Mouse (Mus musculus) heart, embryonic 15.5 days (tissue): ENCODE data around the gene Atp6ap1. TPM values are rescaled to one million over a fixed set of nuclear protein-coding genes. Genes with fewer than 3 reads are reported as not detected.

Experiments
- ATAC-seq: fragments of 200-750 bp; cut with Nextera tagmentation; replicated peaks from 2 replicates; pipeline ENCODE4 v1.8.0; 2017; ENCODE audit warnings: low read depth, moderate TSS enrichment; ENCODE audit not compliant: insufficient number of reproducible peaks, insufficient read depth, low FRiP score
- H3K27ac ChIP-seq: fragments of 300-500 bp; sonication (generic); 2 replicates; pipeline ENCODE4 v1.5.1; 2015; ENCODE audit warnings: mild to moderate bottlenecking, inconsistent platforms
- H3K27me3 ChIP-seq: fragments of 300-500 bp; sonication (generic); 2 replicates; pipeline ENCODE4 v1.6.1; 2015; ENCODE audit warnings: inconsistent platforms
- H3K36me3 ChIP-seq: fragments of 300-500 bp; sonication (generic); 2 replicates; pipeline ENCODE4 v1.6.1; 2015; ENCODE audit warnings: mild to moderate bottlenecking, inconsistent platforms
- H3K4me1 ChIP-seq: fragments of 300-500 bp; sonication (generic); replicated peaks from 2 replicates; pipeline ENCODE4 v1.6.1; 2015; ENCODE audit warnings: inconsistent platforms
- H3K4me2 ChIP-seq: fragments of 300-500 bp; sonication (generic); 2 replicates; pipeline ENCODE4 v1.6.1; 2015; ENCODE audit warnings: inconsistent platforms, mild to moderate bottlenecking, moderate library complexity
- H3K4me3 ChIP-seq: fragments of 300-500 bp; sonication (generic); 2 replicates; pipeline ENCODE4 v1.5.1; 2015; ENCODE audit warnings: mild to moderate bottlenecking, inconsistent platforms
- H3K9ac ChIP-seq: fragments of 300-500 bp; sonication (generic); 2 replicates; pipeline ENCODE4 v1.6.1; 2015; ENCODE audit warnings: mild to moderate bottlenecking, inconsistent platforms
- H3K9me3 ChIP-seq: fragments of 300-500 bp; sonication (generic); replicated peaks from 2 replicates; pipeline ENCODE4 v1.6.1; 2016; ENCODE audit warnings: inconsistent platforms
- WGBS: fragments of 180-500 bp; shearing (Covaris S2); methylation state at CpG from one replicate; pipeline ENCODE4 v1.1.7; 2015; ENCODE audit warnings: mixed read lengths; 5-methylcytosine and 5-hydroxymethylcytosine counted together
- polyA plus RNA-seq: library from polyadenylated mRNA; unstranded; fragments of >200 nt; fragmentation: Nextera tagmentation; extraction: Ambion mirVana; gene quantifications from 2 replicates; pipeline ENCODE4 v1.2.1, GENCODE M21; 2015

Gene Atp6ap1
- polyA plus RNA-seq, 1 experiment from 2014 or later: 109 TPM

- Histone ChIP-seq H3K4me2 (no peak overlapping the region), H3K27me3 (no peaks in the 10 kb centered on the region), H3K36me3 (peaks cover 3% of the 10 kb centered on the region; the same call in 1 of the 2 replicates), H3K4me3 (no peak overlapping the region), H3K9ac (no peak overlapping the region), H3K4me1 (0 out of 2 replicates have a peak, but pooled peaks cover 5% of the 10 kb centered on the region), H3K9me3 (no peaks in the 10 kb centered on the region), H3K27ac (peak overlapping the region; percentile 37; the same call in 1 of the 2 replicates)
- 29% methylated on average over 10 of the region's 10 CpGs for WGBS
- no peak for ATAC-seq
These were observed 23.2 kb upstream of the Atp6ap1 start for GRCm38 (mm10) chrX:74273422-74274322.

- H3K4me1 ChIP-seq: peaks cover 2% of the 10 kb centered on the region; the same call in 1 of the 2 replicates
- H3K27ac ChIP-seq: no peak overlapping the region
- no peak overlapping the region for H3K4me2 ChIP-seq
- no peak overlapping the region for H3K4me3 ChIP-seq
- H3K27me3 ChIP-seq: no peaks in the 10 kb centered on the region
- H3K9ac ChIP-seq: no peak overlapping the region
- 70% methylated on average over 8 of the region's 8 CpGs for WGBS
- H3K36me3 ChIP-seq: peaks cover 3% of the 10 kb centered on the region; the same call in 1 of the 2 replicates
- ATAC-seq: no peak
- H3K9me3 ChIP-seq: no peaks in the 10 kb centered on the region
These were observed 19.0 kb upstream of the Atp6ap1 start for GRCm38 (mm10) chrX:74277916-74278315.

- Histone ChIP-seq H3K27me3 (no peaks in the 10 kb centered on the region), H3K4me2 (peak overlapping the region; percentile 78), H3K4me3 (peak overlapping the region; percentile 64), H3K36me3 (no peaks in the 10 kb centered on the region), H3K9me3 (no peaks in the 10 kb centered on the region), H3K9ac (peak overlapping the region; percentile 56), H3K4me1 (peaks cover 8% of the 10 kb centered on the region), H3K27ac (peak overlapping the region; percentile 92)
- WGBS: 9% methylated on average over 14 of the region's 14 CpGs
- peak; percentile 15 for ATAC-seq
These were observed 15.7 kb upstream of the Atp6ap1 start for GRCm38 (mm10) chrX:74281041-74281731.

- H3K9me3 ChIP-seq: no peaks in the 10 kb centered on the region
- peak; percentile 90 for ATAC-seq
- peak within 1 kb of the TSS; percentile 67 for H3K9ac ChIP-seq
- no peaks in the 10 kb centered on the region for H3K27me3 ChIP-seq
- H3K4me3 ChIP-seq: peak within 1 kb of the TSS; percentile 64
- H3K4me1 ChIP-seq: peaks cover 8% of the 10 kb centered on the region
- peak within 1 kb of the TSS; percentile 78 for H3K4me2 ChIP-seq
- 12% methylated on average over 16 of the region's 16 CpGs for WGBS
- H3K27ac ChIP-seq: peak within 1 kb of the TSS; percentile 92
- no peaks in the 10 kb centered on the region for H3K36me3 ChIP-seq
These were observed 15.0 kb upstream of the Atp6ap1 start, which contains the start of the genes Taz and Dnase1l1 for GRCm38 (mm10) chrX:74281732-74282394. Gene Taz (plus strand): TSS chrX:74281912. Gene Dnase1l1 (minus strand): TSS chrX:74282337.

DNA sequence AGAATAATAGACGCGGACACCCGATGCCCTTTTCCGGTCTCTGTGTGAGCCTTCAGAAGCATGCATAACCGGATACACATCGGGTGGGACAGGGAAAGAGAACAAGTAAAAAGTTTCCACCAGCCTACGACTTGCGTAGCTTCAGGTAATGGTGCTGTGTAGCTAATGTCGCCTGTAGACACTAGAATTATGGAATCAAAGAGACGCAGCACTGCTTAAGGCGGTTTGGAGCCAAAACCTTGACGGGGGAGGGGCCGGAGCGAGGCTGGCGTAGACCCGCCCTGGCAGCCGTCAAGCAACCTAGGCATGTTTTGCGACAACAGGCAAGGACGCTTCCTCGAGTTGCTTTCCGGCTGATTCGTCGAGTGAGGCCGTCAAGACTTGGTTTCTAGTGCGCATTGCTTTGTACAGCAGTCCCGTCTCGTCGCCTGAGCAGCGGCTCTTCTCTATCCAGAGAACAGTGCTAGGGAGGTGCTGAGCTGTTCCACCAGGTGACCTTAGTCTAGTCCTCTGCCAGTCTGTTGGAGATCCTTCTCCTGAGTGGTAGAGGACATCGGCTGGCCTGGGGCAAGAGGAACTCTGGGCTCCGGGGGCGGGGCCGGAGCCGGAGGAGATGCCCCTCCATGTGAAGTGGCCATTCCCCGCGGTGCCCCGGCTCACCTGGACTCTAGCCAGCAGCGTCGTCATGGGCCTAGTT is 14.4 kb upstream of the Atp6ap1 start:
- 19% methylated on average over 39 of the region's 39 CpGs for WGBS
- peak; percentile 50 for ATAC-seq

DNA sequence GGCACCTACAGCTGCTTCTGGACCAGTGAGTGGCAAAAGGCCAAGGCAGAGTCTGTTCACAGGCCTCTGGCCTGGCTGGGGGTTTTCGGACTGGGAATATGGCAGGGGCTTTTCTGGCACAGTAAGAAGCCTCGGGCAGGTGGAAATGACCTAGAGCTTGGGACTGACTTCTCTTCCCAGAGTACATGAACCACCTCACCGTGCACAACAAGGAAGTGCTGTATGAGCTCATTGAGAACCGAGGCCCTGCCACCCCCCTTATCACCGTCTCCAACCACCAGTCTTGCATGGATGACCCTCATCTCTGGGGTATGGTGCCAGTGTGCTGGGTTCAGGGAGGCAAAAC is 13.8 kb upstream of the Atp6ap1 start:
- Histone ChIP-seq H3K27me3 (no peaks in the 10 kb centered on the region), H3K4me1 (peaks cover 8% of the 10 kb centered on the region), H3K4me2 (peak overlapping the region; percentile 78), H3K4me3 (peak overlapping the region; percentile 64), H3K27ac (peak overlapping the region; percentile 92), H3K9ac (peak overlapping the region; percentile 67), H3K9me3 (no peaks in the 10 kb centered on the region), H3K36me3 (no peaks in the 10 kb centered on the region)
- WGBS: 23% methylated on average over 5 of the region's 5 CpGs
- no peak for ATAC-seq

More for the DNA sequence above, 14.4 kb upstream of the Atp6ap1 start:
- H3K27ac ChIP-seq: peak overlapping the region; percentile 92
- H3K9me3 ChIP-seq: no peaks in the 10 kb centered on the region
- H3K4me2 ChIP-seq: peak overlapping the region; percentile 78
- peaks cover 8% of the 10 kb centered on the region for H3K4me1 ChIP-seq
- H3K36me3 ChIP-seq: no peaks in the 10 kb centered on the region
- H3K9ac ChIP-seq: peak overlapping the region; percentile 67
- no peaks in the 10 kb centered on the region for H3K27me3 ChIP-seq
- peak overlapping the region; percentile 64 for H3K4me3 ChIP-seq

GRCm38 (mm10) chrX:74293431-74293830 is 3.5 kb upstream of the Atp6ap1 start:
- no peaks in the 10 kb centered on the region for H3K4me1 ChIP-seq
- H3K4me2 ChIP-seq: no peak overlapping the region
- H3K4me3 ChIP-seq: no peak overlapping the region
- no peak overlapping the region for H3K9ac ChIP-seq
- H3K27ac ChIP-seq: no peak overlapping the region
- H3K27me3 ChIP-seq: no peaks in the 10 kb centered on the region
- no peak for ATAC-seq
- H3K9me3 ChIP-seq: no peaks in the 10 kb centered on the region
- no peaks in the 10 kb centered on the region for H3K36me3 ChIP-seq
- WGBS: 64% methylated on average over 4 of the region's 4 CpGs

GRCm38 (mm10) chrX:74298348-74298747 is 1.5 kb downstream of the Atp6ap1 start:
- whole genome bisulfite sequencing: 82% methylated on average over 1 of the region's 1 CpGs
- Histone ChIP-seq H3K27me3 (no peaks in the 10 kb centered on the region), H3K4me1 (no peaks in the 10 kb centered on the region), H3K4me3 (no peak overlapping the region), H3K4me2 (no peak overlapping the region), H3K9ac (no peak overlapping the region), H3K27ac (no peak overlapping the region), H3K9me3 (no peaks in the 10 kb centered on the region), H3K36me3 (peaks cover 14% of the 10 kb centered on the region)
- no peak for ATAC-seq

- no peak overlapping the region for H3K9ac ChIP-seq
- H3K9me3 ChIP-seq: no peaks in the 10 kb centered on the region
- no peaks in the 10 kb centered on the region; the same call in 1 of the 2 replicates for H3K4me1 ChIP-seq
- no peaks in the 10 kb centered on the region for H3K27me3 ChIP-seq
- H3K4me3 ChIP-seq: no peak overlapping the region
- WGBS: 79% methylated on average over 3 of the region's 3 CpGs
- no peak for ATAC-seq
- H3K27ac ChIP-seq: no peak overlapping the region
- peaks cover 16% of the 10 kb centered on the region for H3K36me3 ChIP-seq
- H3K4me2 ChIP-seq: no peak overlapping the region
These were observed 2.8 kb downstream of the Atp6ap1 start for GRCm38 (mm10) chrX:74299721-74300120.

DNA sequence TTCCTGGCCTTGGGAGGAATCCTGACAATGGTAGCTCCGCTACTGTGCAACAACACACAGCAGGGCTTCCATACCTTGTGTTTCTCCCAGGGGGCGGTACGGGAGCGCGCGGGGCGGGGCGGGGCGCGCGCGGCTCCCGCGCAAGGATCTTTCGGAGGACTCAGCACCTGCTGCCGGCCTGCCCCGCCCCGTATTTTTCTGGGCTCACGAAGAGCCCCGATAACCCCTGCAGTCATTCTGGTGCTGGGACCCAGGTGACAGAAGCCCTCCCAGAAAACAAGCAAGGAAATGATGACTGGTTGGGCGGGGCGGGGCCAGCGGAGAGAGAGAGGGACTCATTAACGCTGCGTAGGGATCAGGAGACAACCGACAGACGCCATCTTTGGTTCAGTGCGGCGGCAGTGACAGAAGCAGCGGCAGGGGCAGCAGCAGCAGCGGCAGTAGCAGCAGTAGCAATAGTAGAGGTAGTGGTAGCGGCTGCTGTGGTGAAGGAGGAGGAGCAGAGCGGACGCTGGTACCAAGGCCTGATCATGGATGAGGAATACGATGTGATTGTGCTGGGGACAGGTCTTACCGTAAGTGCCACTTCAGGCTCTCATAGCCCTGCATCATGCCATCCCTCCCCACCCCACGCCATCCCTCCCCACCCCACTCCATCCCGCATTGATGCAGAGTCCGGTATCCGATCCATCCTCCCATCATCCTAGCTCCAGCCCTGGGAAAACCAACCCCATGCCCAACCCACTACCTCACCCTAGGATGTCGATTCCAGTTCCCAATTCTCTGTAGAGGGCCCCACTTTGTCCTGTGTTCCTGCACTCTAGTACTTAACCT is 8.2 kb downstream of the Atp6ap1 start, which contains the start of gene Gdi1:
Gene Gdi1, plus strand, starts transcription at position 132 of the 834 bp plus-strand sequence.
- peaks cover 36% of the 10 kb centered on the region for H3K36me3 ChIP-seq
- 8% methylated on average over 41 of the region's 41 CpGs for WGBS

More for the DNA sequence above, 8.2 kb downstream of the Atp6ap1 start, which contains the start of gene Gdi1:
- peak; percentile 85 for ATAC-seq
- Histone ChIP-seq H3K27me3 (no peaks in the 10 kb centered on the region), H3K4me2 (peak within 1 kb of the TSS; percentile 67), H3K9me3 (no peaks in the 10 kb centered on the region), H3K9ac (peak within 1 kb of the TSS; percentile 68), H3K27ac (peak within 1 kb of the TSS; percentile 92), H3K4me3 (peak within 1 kb of the TSS; percentile 65), H3K4me1 (peaks cover 7% of the 10 kb centered on the region)
